8 mouse cellular contexts compared by ENCODE assay signal in genomic region chr13:54054962-54055361, GRCm38 (mm10). TPM values are rescaled to one million over a fixed set of nuclear protein-coding genes. Genes with fewer than 3 reads are reported as not detected.
DNase-seq lines count a peak whose midpoint lies in the region; ATAC-seq and TF ChIP-seq lines count a peak whose summit lies in the region.

No protein-coding gene starts in this region.

- H3K9ac ChIP-seq in liver, embryonic 11.5 days (ENCODE audit: low read depth, low read length): no peak overlapping the region
- peak overlapping the region; percentile 70 for H3K9ac ChIP-seq in embryonic facial prominence, embryonic 13.5 days
- peak overlapping the region; percentile 41 for H3K9ac ChIP-seq in hindbrain, postnatal 0 days (replicated peaks; ENCODE audit: low read length)

- no peak for ATAC-seq in liver, embryonic 11.5 days (replicated peaks; ENCODE audit: low FRiP score)
- ATAC-seq in embryonic facial prominence, embryonic 13.5 days (ENCODE audit: insufficient number of reproducible peaks, insufficient read depth, low FRiP score, low TSS enrichment, low read depth): no peak
- ATAC-seq in hindbrain, postnatal 0 days: peak; percentile 59

- H3K4me1 ChIP-seq in liver, embryonic 11.5 days (replicated peaks; ENCODE audit: control insufficient read depth, insufficient read depth, low read length): no peaks in the 10 kb centered on the region
- peaks cover 23% of the 10 kb centered on the region for H3K4me1 ChIP-seq in embryonic facial prominence, embryonic 13.5 days
- H3K4me1 ChIP-seq in hindbrain, postnatal 0 days (ENCODE audit: insufficient read depth, low read length): peaks cover 5% of the 10 kb centered on the region; the same call in 1 of the 2 replicates
- peaks cover 10% of the 10 kb centered on the region for H3K4me1 ChIP-seq in olfactory bulb, adult 2 months (ENCODE audit: control insufficient read depth, insufficient read depth, low read length)

- no peak for TF ChIP-seq CTCF in hindbrain, postnatal 0 days (IDR thresholded peaks at IDR 0.05; ENCODE audit: low read depth)
- no peak for TF ChIP-seq CTCF in olfactory bulb, adult 2 months (IDR thresholded peaks at IDR 0.05; ENCODE audit: insufficient read depth, low read depth, low read length)

- no peaks in the 10 kb centered on the region for H3K36me3 ChIP-seq in liver, embryonic 11.5 days (ENCODE audit: control insufficient read depth, insufficient read depth, low read length)
- H3K36me3 ChIP-seq in embryonic facial prominence, embryonic 13.5 days: no peaks in the 10 kb centered on the region
- H3K36me3 ChIP-seq in hindbrain, postnatal 0 days (ENCODE audit: insufficient read depth, low read length): no peaks in the 10 kb centered on the region

- no peak overlapping the region for H3K27ac ChIP-seq in liver, embryonic 11.5 days (ENCODE audit: low read depth, low read length)
- H3K27ac ChIP-seq in embryonic facial prominence, embryonic 13.5 days: no peak overlapping the region
- no peak overlapping the region for H3K27ac ChIP-seq in hindbrain, postnatal 0 days
- no peak overlapping the region for H3K27ac ChIP-seq in olfactory bulb, adult 2 months (ENCODE audit: insufficient read depth, low read depth, low read length)

- TF ChIP-seq POLR2A in olfactory bulb, adult 2 months (IDR thresholded peaks at IDR 0.05; ENCODE audit: insufficient read depth, low read depth, low read length): no peak

- no peak for DNase-seq in liver, embryonic 11.5 days (ENCODE audit: low spot score)
- DNase-seq in liver: no peak
- no peak for DNase-seq in hindbrain, postnatal 0 days (ENCODE audit: low spot score)
- DNase-seq in adrenal gland, postnatal 4 days (ENCODE audit: low spot score in 2 of 2): no peak
- no peak for DNase-seq in cerebellum, postnatal 36 days
- no peak for DNase-seq in ovary, postnatal 36 days (ENCODE audit: low spot score)

- H3K27me3 ChIP-seq in liver, embryonic 11.5 days (replicated peaks; ENCODE audit: control insufficient read depth, insufficient read depth, low read length): peaks cover 40% of the 10 kb centered on the region
- peaks cover 54% of the 10 kb centered on the region for H3K27me3 ChIP-seq in embryonic facial prominence, embryonic 13.5 days
- peaks cover 4% of the 10 kb centered on the region; the same call in 1 of the 2 replicates for H3K27me3 ChIP-seq in hindbrain, postnatal 0 days (ENCODE audit: insufficient read depth, low read length)

- H3K4me2 ChIP-seq in liver, embryonic 11.5 days: peak overlapping the region; percentile 82
- H3K4me2 ChIP-seq in embryonic facial prominence, embryonic 13.5 days: peak overlapping the region; percentile 96
- peak overlapping the region; percentile 99 for H3K4me2 ChIP-seq in hindbrain, postnatal 0 days (ENCODE audit: low read depth, low read length)

- H3K9me3 ChIP-seq in liver, embryonic 11.5 days (ENCODE audit: control insufficient read depth, low read length): no peaks in the 10 kb centered on the region
- no peaks in the 10 kb centered on the region for H3K9me3 ChIP-seq in embryonic facial prominence, embryonic 13.5 days
- H3K9me3 ChIP-seq in hindbrain, postnatal 0 days (ENCODE audit: low read length): no peaks in the 10 kb centered on the region

- 2% methylated on average over 20 of the region's 20 CpGs for WGBS in liver, embryonic 11.5 days
- under 1% methylated on average over 20 of the region's 20 CpGs for whole genome bisulfite sequencing in embryonic facial prominence, embryonic 13.5 days
- WGBS in hindbrain, postnatal 0 days: 1% methylated on average over 19 of the region's 20 CpGs
- WGBS in olfactory bulb, adult 2 months: 2% methylated on average over 20 of the region's 20 CpGs

- H3K4me3 ChIP-seq in liver, embryonic 11.5 days (ENCODE audit: low read depth, low read length): peak overlapping the region; percentile 49
- peak overlapping the region; percentile 51 for H3K4me3 ChIP-seq in embryonic facial prominence, embryonic 13.5 days
- peak overlapping the region; percentile 46 for H3K4me3 ChIP-seq in hindbrain, postnatal 0 days (ENCODE audit: low read length)
- peak overlapping the region; percentile 44 for H3K4me3 ChIP-seq in olfactory bulb, adult 2 months (ENCODE audit: insufficient read depth, low read depth, low read length)

RNA-seq across cellular contexts. Expression of gene Drd1, which starts 0.5 kb away (rescaled TPM):
- polyA plus RNA-seq in liver, embryonic 11.5 days (2014; fragmentation: Nextera tagmentation; extraction: Ambion mirVana): not detected in 2 replicates
- polyA plus RNA-seq in embryonic facial prominence, embryonic 13.5 days (2015; fragmentation: Nextera tagmentation; extraction: Ambion mirVana): 0.49 and 0.61 TPM in 2 replicates
- 1.2 and 2.1 TPM in 2 replicates for total RNA-seq in hindbrain, postnatal 0 days (2014; rRNA removed)
- polyA plus RNA-seq in hindbrain, postnatal 0 days (2015; fragmentation: Nextera tagmentation; extraction: Ambion mirVana): 1.2 TPM in 2 replicates
- polyA plus RNA-seq in olfactory bulb, adult 2 months (2012; ENCODE audit: insufficient read depth, insufficient read length, low replicate concordance, missing spikeins): not detected in 2 replicates
- total RNA-seq in adrenal gland, postnatal 4 days (2021): under 1 TPM; 0.34 to 0.73 TPM

RNA-seq across cellular contexts. Expression of gene Sfxn1, which starts 16.7 kb away (rescaled TPM):
- 142 and 149 TPM in 2 replicates for polyA plus RNA-seq in liver, embryonic 11.5 days (2014; fragmentation: Nextera tagmentation; extraction: Ambion mirVana)
- polyA plus RNA-seq in embryonic facial prominence, embryonic 13.5 days (2015; fragmentation: Nextera tagmentation; extraction: Ambion mirVana): 52.1 and 61.6 TPM in 2 replicates
- total RNA-seq in hindbrain, postnatal 0 days (2014; rRNA removed): 64.5 and 73.7 TPM in 2 replicates
- 102 and 103 TPM in 2 replicates for polyA plus RNA-seq in hindbrain, postnatal 0 days (2015; fragmentation: Nextera tagmentation; extraction: Ambion mirVana)
- not detected in 2 replicates for polyA plus RNA-seq in olfactory bulb, adult 2 months (2012; ENCODE audit: insufficient read depth, insufficient read length, low replicate concordance, missing spikeins)
- total RNA-seq in adrenal gland, postnatal 4 days (2021): 10 to 100 TPM; 60.8 to 65.4 TPM
